Mouse (Mus musculus) stomach, postnatal 0 days (tissue): ENCODE measurements around the gene Ankle1.

ENCODE experiments used
- CTCF ChIP-seq: IDR thresholded peaks from 2 replicates; pipeline ENCODE4 v1.5.1; 2016; ENCODE audit warnings: antibody characterized with exemption, low read depth, mild to moderate bottlenecking, moderate library complexity
- EP300 ChIP-seq: optimal IDR thresholded peaks from 2 replicates; pipeline ENCODE3; 2016; ENCODE audit warnings: antibody characterized with exemption

DNA sequence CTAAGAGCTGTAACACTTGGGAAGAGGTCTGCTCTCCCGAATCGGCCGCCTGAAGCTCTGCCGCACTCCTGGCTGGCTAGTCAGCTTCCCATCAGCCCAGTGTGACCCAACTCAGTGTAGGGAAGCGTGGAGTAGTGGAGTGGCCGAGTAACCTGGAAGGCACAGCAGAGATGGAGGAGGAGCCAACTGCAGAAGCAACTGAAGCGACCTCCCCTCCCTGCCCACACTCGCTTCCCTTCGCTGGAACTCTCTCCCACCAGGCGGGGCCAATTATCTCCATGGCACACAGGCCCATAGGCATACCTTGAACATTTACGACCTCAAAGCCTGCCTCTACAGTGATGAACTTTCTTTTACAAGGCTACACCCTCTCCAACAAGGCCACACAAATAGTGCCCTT lies 46.0 kb downstream of the Ankle1 start:
- TF ChIP-seq EP300 (no peak), CTCF (no peak)
